Mouse (Mus musculus) right cerebral cortex, postnatal 25 days (tissue): Measurements from ENCODE around the gene 2010111I01Rik.
"Not testable (repeated sequence)": the region's sequence is repeated elsewhere in the genome, so short reads cannot be mapped to it uniquely, and the experiment has no call there.

Source experiments
- DNase-seq: peaks from one replicate; pipeline ENCODE4 v3.0.0; 2022

2010111I01Rik gene

DNA sequence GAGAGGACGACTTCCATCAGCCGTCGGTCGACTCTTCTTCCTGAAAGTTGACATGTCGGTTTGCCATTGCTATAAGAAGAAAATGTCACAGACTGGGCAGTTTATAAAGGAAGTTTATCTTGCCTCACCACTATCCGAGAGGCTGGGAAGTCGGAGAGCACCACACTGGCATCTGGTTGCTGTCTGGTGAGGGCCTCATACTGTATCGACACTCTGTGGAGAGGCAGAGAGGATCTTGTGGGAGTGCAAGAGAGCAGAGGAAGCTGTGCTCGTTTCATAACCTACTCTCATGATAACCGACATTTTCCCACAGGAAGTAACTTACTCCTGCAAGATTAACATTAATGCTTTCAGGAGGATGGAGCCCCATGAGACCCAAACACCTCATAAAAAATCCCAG lies 7.9 kb upstream of the 2010111I01Rik start:
- no peak for DNase-seq

DNA sequence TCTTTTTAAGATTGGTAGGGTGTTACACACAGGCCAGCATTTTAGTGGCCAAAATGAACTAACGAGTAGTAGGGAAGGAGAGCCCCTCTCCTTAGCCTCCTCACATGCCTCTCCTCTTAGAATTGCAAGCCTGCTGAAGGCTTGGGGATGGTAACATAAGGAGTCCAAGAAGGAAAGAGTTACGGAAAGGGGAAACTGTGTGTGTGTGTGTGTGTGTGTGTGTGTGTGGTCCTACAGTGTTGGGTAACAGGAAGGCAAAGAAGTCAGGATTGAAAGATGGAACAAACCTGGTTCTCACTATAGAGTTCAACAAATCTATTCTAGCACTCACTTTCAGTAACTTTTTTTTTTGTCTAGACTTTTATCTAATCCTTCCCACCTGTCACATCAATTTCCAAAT lies 1.3 kb upstream of the 2010111I01Rik start:
- no peak for DNase-seq

DNA sequence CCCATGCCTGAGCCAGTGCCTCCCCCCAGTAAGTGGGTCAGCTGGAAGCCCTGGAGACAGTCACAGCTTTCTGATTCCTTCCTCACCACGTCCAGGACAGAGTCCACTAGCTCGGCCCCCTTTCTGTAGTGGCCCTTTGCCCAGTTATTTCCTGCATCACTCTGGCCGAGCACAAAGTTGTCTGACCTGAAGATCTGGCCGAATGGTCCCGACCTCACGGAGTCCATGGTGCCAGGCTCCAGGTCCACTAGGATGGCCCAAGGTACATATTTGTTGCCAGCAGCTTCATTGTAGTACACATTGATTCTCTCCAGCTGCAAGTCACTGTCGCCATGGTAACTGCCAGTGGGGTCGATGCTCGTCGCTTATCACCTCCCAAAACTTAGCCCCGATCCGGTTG lies 3.5 kb downstream of the 2010111I01Rik start:
- DNase-seq = no peak

DNA sequence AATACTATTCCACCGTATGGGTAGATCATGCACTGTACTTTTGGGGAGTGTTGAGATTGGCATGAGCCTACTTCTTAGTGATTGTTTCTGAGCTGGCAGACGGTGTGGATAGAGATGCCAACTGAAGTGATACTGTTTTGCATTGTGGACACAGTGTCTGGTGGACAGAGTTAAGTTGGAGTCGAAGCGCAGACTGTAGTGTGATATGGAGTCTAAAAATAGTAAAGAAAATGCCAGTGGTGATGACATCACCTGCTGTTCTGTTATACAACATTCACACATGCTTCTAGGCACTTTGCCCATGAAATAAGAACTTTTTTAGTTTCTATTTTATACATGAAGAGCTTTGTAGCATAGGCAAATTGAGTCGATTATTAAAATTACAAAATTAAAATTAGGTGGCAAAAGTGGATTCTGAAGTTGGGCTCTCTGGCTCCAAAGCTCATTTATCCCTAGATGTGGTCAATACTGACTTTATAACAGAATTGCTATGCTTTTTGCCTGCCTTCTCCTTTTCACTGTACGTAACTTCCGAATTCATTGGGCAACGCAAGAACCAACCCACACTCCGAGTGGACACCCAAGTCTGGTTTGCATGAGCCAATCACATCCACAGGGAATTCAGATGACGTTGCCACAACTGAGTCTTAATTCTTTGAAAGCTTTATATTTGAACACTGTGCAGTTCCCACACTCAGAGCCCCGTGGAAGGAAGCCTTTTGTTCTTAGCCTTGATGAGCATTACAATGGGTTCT lies 6.0 kb downstream of the 2010111I01Rik start:
- no peak for DNase-seq

DNA sequence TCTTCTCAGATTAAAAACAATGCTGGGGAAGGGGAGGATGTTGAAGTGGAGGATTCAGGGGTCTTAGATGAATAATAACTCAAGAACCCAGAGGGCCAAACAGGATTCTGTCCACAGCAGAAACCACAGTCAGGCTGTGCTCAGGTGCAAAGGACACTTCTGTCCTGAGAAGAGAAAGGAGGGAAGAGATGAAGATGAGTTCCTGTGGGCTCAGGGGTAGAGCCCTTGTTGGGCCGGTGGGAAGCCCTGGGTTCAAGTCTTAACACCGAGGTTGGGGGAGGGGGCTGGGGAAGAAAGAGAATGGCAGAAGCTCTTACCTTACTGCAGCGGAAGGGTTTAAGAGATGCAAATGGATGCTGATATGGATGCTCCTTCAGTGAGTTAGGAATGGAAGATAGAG lies 7.7 kb downstream of the 2010111I01Rik start:
- DNase-seq = no peak

DNA sequence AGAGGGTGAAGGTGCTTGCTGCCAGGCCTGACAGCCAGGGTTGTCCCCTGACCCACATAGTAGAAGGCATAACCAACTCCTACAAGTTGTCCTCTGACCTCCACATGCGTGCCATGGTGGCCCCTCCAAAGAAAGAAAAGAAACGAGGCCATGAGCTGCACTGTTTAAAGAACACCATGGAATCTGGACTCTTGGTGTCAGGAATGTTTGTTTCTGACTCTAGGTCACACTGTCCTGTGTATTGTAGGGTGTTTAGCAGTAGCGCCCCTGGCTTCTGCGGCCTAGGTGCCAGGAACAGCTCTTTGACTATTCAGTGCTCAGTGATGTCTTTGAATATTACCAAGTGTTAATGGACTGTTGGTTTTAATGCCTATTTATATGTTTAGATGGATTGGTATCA lies 8.4 kb downstream of the 2010111I01Rik start:
- DNase-seq = no peak

DNA sequence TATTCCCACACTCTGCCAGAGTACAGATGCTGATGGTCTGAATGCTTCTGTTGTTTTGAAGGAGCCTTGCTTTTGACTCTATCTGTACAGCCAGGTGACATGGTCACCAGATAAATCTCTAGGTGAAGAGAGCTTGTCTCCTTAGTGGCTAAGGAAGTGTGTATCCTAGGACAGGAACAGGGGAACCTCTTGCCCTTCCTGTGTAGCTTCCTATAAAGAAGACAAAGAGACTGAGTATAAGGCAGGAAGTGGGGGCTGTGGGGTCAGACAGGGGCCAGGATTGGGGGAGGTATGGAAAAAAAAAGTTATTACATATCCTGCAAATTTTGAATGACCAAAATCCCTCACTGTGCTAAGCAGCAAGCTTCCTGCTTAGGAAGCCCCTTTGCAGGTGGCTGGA lies 13.4 kb downstream of the 2010111I01Rik start:
- DNase-seq = no peak

DNA sequence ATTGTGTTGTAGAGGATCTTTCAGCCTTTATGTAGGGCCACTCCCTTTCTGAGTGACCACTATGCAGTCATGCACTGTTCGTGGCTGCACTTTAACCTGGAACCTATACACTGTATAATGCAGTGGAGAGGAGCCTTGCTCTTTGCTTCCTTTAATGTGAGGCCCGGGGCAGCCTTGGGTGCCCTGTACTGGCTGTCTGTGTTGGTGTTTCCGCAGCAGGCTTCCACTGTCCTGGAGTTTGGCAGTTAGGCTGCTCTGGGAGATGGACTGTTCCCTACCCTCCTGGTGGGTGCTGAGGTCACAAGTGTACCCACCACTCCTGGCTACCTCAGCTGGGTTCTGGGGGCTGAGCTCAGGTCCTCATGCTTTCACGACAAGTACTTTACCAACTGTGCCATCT lies 14.1 kb downstream of the 2010111I01Rik start:
- DNase-seq = no peak

DNA sequence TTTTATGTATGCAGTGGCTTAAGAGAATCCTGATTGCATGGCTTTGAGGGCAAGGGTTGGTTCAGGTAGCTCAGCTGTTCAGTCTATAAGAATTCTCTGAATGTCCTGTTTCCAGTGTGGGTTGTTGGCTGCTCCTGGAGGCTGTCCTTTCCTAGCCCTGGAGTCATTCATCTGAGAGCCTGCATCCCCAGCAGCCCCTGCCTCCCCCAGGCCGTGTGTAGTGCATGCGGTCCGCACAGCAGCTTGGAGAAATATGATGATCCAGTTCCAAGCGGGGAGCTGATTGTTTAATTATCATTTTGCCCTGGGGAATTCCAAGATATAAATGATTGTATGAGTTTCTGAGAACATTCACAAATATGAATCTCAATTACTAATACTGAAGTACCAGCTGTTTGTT lies 14.5 kb downstream of the 2010111I01Rik start:
- no peak for DNase-seq

DNA sequence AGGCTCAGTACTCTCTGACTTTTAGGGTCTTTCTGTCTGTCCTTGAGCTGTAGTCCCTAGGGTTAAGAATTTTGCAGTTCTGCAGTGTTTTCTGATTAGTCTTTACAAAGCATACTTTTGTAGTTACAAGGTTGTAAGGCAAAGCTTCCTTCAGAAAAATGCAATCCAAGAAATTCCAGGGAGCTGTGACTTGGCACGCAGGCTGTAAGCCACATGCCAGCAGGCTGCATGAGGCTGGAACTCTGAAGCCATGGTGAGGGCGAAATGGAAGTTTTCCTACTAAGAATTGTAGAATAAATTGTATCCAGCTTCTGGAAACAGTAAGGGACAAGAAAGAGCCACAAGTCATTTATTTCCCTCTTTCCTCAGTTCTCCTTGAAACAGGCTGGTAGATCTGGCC lies 15.4 kb downstream of the 2010111I01Rik start:
- DNase-seq = no peak

DNA sequence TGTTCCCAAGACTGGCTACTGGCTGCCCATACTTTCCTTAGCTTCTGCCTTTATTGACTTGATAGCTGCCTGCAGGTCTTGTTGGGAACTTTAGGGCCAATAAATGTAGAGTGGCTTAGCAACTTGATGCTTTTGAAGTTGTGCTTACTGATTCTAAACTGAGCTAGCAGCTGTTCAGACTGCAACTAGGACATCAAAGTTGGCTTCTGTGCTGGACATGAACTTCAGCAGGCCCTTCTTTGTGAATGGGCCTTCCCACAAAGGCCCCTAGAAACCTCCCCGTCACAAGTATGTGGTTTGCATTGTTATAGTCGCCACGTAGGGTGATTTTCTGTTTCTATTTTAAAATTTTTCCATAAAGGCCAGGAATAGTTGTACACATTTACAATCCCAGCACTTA lies 19.8 kb downstream of the 2010111I01Rik start:
- DNase-seq = no peak

DNA sequence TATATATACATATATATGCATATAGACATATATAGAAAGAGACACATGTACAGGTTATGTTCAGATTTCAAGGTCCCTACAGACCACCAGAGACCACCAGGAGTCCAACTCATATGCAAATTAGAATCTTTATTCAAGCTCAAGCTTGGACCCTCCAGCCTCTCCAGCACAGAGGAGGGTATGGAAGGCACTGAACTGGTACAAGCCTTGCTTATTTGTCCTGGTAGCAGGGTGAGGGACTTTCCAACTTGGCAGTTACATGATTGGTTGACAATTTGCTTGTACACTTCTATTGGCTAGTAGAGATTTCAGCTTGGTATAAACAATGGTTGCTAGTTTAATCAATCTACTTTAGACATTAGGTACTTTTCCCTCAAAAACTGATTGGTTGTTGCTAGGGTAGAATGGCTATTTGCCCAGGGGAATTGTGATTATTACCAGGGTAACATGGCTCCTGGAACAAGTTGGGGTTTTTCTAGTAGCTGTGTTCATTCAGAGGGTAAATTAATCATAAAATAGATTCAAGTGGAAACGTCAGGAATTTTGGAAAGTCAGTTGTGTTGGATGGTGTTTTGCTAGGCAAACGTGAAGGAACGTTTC lies 25.3 kb downstream of the 2010111I01Rik start:
- no peak for DNase-seq

DNA sequence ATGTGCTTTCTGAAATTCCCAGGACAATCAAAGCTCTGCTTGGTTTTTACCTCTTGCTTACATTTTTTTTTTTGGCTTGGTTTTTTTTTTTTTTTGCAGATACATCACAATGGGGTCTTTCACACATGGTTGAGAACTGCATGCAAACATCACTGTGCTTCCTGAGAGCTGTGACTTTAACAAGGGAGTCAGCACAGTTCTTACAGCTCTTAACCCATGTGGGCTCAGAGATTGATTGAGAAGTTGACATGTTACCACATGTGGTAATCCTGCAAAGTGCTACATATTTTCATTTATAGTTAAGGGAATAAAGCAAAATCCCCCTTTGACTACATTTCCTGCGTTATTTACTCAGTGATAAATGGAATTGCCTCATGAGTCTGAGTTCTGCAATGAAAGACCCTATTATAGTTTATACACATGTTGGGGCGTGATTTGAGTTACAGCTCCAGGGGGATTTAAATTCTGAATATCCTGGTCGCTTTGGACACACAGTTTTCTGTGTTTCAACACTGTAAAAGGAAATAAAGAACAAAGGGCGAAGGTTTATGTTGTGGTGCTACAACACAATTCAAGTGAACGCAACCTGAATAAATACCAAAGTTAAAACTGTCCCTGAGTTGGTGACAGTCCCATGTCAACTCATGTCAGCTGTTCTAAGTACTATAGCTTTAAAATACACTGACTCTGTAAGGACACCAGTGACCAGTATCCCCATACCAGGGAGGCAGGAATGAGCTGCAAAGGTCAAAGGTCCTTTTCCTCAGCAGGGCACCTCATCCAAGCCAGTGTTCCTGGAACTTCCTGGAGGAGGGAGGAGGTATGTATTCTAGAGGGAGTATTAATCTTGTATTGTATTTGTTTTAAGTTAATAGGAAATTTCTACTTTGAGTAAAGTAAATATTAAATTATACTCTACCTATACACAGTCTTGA lies 29.1 kb downstream of the 2010111I01Rik start:
- DNase-seq = no peak

DNA sequence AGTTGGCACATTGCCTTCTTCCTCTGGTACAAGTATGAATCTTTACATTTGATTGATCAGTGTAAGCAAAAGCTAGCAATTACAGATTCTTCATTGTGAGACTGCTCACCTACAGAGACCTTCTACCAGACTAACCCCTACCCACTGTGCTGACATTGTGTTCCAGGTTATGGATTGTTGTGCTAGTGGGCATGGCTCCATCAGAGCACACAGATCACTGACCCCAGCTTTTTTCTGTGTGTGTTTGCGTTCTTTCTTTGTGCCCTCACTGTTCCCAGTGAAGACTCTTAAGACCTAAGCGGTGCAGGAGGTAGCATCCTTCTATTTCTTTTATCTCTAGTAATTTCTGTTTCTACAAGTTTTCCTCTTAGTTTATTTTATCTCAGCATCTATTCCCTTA lies 32.1 kb downstream of the 2010111I01Rik start:
- no peak for DNase-seq

DNA sequence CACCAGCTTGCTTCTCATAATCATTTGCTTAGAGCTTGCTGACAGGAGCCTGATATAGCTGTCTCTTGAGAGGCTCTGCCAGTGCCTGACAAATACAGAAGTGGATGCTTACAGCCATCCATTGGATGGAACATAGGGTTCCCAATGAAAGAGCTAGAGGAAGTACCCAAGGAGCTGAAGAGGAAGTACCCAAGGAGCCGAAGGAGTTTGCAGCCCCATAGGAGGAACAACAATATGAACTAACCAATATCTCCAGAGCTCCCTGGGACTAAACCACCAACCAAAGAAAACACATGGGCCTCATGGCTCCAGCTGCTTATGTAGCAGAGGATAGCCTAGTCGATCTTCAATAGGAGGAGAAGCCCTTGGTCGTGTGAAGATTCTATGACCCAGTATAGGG lies 42.8 kb downstream of the 2010111I01Rik start:
- not testable (repeated sequence) for DNase-seq

DNA sequence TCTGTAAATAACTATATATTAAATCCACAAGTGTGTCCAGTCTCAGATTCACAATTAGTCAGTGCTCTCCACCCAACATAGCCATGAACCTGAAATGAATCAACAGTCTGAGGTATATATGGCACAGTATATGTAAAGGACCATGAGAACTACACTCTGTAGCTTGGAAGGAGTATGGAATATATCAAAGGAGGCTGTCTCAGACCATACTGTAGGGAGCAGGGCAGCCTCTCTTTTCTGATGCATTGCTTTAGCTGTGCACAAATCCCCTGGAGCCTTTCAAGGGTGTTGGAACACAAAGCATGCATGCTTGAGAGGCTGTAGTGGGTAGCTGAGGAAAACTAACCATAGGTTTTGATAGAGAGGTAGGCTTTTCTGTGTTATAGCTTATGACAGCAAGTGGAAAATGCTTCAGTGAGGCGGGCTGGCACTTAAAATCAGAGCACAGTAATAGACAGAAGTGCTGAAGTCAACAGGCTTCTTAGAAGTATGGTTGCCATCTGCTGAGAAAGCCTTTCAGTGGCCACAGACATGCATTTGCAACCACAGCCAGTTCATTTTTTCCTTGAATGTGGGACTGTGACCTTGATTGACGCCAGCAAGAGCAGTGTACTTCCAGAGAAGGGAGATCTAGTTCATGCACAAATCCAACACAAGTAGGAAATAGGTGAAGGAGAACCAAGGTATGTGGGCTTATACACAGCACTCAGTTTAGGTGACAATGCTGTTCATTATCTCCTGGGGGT lies 45.8 kb downstream of the 2010111I01Rik start:
- DNase-seq = no peak

DNA sequence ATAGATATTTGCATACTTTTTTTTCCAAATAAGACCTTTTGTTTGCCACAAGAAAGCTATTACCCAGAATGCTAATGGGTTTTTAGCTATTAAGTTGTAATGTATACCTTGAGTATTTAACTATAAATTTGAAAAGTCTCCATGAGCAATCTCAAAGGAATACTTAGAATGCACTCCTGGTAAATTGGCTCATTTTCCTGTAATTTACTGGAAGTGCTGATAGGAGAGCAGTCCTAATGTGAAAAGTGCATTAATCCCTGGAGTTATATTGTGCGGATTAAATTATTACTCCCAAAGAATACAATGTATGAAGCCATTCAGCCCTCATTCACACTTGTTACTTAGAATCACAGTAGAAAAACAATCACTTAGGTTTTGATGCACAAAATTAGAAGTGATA lies 49.7 kb downstream of the 2010111I01Rik start:
- no peak for DNase-seq

DNA sequence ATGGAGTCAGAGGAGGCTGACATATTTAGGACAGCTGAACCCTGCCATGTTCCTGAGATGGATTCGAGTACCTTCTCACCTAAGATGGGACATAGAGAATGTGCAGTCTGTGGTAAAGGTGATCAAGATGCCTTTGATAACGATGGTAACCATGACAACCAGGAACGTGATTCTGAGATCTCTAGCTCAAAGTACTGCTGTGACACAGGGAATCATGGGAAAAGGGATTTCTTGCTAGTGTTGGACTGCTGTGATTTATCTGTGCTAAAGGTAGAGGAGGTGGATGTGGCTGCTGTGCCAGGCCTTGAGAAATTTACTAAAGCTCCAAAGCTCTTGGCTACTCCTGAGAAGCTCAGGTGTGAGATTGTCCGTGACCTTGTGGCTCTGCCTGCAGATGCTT lies 50.7 kb downstream of the 2010111I01Rik start:
- DNase-seq = no peak

DNA sequence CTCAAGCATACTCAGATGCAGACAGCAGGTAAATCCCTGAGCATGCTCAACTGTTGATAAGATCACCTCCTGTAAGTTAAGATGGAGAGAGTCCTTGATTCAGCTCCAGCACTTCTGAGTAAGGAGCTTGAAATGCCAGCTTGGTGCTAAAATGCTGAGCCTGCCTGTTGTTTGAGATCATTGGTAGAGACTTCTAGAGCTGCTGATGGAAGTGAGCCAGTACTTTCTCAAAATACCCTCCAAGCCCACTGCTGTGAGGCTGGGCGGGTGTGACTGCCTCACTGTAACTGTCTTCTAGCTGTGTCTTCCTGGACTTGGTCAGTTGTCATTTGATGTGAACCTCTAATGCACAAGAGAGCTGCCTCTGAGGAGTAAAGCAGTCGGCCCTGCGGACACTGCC lies 51.4 kb downstream of the 2010111I01Rik start:
- DNase-seq = peak; percentile 48

DNA sequence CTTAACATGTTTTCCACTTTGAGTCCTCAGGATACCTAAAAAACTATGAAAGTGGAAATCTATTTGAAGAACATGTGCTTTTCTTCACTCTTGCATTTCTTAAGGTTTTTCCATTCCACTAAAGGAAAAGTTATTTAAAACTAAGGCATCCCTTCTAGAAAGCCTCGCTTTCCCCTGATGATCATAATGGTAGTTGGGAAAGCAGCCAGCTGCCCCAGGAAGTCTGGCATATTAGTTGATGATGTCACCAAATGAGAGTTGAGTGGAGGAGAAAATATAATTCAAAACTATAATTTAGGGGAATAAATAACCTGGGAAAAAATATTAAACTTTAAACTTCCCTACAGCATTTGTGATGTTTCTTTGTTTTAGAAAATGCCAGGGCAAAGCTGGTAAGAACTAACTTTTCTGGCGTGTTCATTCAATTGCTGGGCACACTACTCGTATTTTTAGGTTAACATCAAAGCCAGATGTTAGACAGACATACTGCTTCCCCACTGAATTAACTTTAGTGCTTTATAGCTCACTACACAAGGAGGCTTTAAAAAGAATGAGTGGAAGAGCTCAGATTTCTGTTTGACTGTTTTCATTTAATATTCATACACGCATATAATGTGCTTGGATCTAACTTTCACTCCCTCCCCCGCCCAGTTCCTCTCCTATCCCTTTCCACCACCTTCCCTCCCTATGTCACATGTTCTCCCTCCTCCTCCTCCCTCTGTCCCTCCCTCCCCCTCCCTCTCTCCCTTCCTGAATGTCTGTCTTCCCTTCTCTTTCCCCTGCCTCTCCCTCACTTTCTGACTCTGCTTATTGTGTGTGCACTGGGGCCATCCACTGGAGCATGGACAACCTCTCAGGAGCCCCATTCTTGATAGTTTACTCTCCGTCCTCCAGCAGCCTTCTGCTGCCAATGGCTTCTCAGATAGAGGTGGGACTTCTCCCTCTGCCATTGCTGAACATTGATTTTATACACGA lies 58.8 kb downstream of the 2010111I01Rik start:
- DNase-seq = no peak

DNA sequence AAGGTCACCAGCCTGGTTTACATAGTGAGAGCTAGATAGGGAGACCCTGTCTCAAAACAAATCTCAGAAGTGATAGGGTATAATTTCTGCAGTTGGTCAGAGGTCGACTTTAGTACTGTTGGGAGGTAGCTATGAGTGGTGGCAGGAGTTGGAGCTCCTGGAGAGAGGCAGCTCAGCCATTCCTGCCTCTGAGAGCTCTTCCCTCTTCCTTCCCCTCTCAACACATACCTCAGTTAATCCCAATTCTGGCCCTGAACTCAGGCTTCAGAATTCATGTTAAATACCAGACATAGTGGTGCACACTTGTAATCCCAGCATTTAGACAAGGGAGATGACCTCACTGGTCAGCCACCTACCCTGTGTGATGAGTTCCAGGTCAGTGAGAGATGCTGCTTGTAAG lies 65.3 kb downstream of the 2010111I01Rik start:
- DNase-seq = no peak

DNA sequence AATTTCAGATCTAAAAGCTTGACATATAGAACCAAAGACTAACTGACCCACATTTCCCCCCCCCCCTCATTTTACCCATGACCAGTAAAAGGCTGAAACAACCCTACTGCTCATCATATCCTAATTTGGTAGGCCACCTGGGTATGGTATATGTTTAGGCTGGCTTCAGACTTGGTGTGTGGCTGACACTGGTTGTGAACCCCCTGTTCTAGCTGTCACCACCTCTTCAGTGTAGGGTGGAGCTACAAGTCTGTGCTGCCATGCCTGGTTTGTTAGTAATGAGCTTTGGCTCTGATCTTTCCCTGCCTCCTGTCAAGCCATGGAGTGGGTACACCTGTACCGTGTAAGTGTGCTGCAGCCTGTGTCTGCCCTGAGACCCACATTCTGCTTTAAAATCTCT lies 66.6 kb downstream of the 2010111I01Rik start:
- DNase-seq = no peak
